Mouse (Mus musculus): ENCODE measurements around the gene Vps37d. TPM values are rescaled to one million over a fixed set of nuclear protein-coding genes. Genes with fewer than 3 reads are reported as not detected.

The Vps37d gene
- polyA plus RNA-seq, 1 experiment = 19.8 TPM

DNA sequence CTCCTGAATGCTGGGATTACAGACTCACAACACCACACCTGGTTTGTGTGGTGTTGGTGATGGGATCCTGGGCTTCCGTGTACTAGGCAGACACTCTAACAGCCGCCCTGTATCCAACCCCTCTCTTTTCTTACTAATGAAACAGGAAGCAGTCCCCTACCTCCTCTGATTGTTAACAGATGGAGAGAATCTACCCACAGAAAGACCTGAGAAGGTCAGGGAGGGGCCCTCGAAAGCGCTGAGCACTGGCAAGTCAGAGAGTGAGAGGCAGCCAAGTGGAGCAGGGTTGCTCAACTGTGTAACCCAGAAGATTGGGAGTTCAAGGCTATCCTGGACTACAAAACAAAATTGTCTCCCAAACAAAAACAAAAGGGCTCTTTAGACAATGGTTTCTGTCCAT, 8.8 kb upstream of the Vps37d start:
- no peak for TF ChIP-seq CTCF (IDR thresholded peaks at IDR 0.05; ENCODE audit: borderline replicate concordance, insufficient read depth, low read depth, low read length)
- TF ChIP-seq POLR2A (IDR thresholded peaks at IDR 0.05; ENCODE audit: borderline replicate concordance, insufficient read depth, low read length) = no peak
- Histone ChIP-seq H3K4me3 (replicated peaks; ENCODE audit: insufficient read depth, low read depth, low read length) (no peak overlapping the region), H3K27me3 (ENCODE audit: control insufficient read depth, insufficient read depth, low read length) (no peaks in the 10 kb centered on the region; the same call in 1 of the 2 replicates), H3K4me1 (ENCODE audit: control insufficient read depth, insufficient read depth, low read length) (no peaks in the 10 kb centered on the region), H3K27ac (ENCODE audit: insufficient read depth, low read length) (no peak overlapping the region)
- 66% methylated on average over 4 of the region's 4 CpGs for WGBS
- DNase-seq = no peak

DNA sequence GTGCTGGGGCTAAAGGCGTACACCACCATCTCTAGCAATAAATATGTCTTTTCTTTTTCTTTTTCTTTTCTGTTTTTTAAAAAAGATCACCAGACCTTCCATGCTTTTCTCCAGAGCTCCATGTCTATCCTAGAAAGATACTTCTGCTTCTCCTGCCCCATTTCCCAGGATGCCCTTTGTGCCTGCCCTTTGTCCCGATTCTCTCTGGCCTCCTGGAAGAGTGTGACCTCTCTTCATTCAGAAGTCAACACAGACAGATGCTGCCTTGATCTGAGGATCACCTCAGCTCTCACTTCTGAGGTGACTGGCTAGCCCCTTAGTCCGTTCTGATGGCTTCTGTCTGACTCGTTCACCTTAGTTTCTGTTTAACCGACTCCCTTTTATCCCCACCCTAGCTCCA, 2.5 kb upstream of the Vps37d start:
- no peak for TF ChIP-seq POLR2A (IDR thresholded peaks at IDR 0.05; ENCODE audit: borderline replicate concordance, insufficient read depth, low read length)
- TF ChIP-seq CTCF (IDR thresholded peaks at IDR 0.05; ENCODE audit: borderline replicate concordance, insufficient read depth, low read depth, low read length) = no peak
- WGBS = 90% methylated on average over 5 of the region's 5 CpGs
- no peak overlapping the region for H3K27ac ChIP-seq (ENCODE audit: insufficient read depth, low read length)
- no peak for DNase-seq
- no peaks in the 10 kb centered on the region for H3K4me1 ChIP-seq (ENCODE audit: control insufficient read depth, insufficient read depth, low read length)
- no peak overlapping the region for H3K4me3 ChIP-seq (replicated peaks; ENCODE audit: insufficient read depth, low read depth, low read length)
- no peaks in the 10 kb centered on the region for H3K27me3 ChIP-seq (ENCODE audit: control insufficient read depth, insufficient read depth, low read length)

DNA sequence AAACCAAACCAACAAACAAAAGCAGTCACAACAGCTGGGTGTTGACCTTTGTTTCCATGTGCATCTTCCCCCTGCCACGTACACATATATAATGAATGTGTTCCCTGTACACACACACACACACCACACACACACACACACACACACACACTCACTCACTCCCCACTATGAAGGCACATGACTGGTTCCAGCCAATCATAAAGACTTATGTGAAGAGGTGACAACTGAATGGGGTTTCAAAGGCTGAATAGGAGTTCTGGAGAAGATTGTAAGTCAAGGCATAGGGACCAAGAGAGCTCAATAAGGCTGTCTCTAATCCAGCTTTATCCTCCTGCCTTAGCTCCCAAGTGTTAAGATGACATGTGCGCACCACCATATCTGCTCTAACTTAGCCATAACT, 1.5 kb upstream of the Vps37d start:
- H3K4me3 ChIP-seq (replicated peaks; ENCODE audit: insufficient read depth, low read depth, low read length) = no peak overlapping the region
- no peak for DNase-seq
- WGBS = 96% methylated on average over 2 of the region's 2 CpGs
- H3K4me1 ChIP-seq (ENCODE audit: control insufficient read depth, insufficient read depth, low read length) = no peaks in the 10 kb centered on the region
- no peak overlapping the region for H3K27ac ChIP-seq (ENCODE audit: insufficient read depth, low read length)
- no peaks in the 10 kb centered on the region for H3K27me3 ChIP-seq (ENCODE audit: control insufficient read depth, insufficient read depth, low read length)
- TF ChIP-seq POLR2A (IDR thresholded peaks at IDR 0.05; ENCODE audit: borderline replicate concordance, insufficient read depth, low read length) = no peak
- no peak for TF ChIP-seq CTCF (IDR thresholded peaks at IDR 0.05; ENCODE audit: borderline replicate concordance, insufficient read depth, low read depth, low read length)

DNA sequence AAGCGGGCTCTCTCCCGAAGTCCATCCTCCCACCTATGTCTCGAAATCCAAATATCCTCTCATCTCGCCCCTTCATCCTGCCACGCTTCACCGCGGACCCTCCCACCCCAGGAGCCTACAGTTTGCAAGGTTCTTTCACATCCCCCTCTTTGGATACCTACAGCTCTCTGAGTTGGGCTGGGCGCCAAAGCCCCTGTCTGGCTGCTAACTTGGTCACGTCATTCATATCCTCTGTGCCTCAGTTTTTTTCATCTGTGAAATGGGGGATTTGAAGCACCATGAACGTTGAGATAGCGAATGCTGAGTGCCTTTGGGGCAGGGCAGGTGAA, 380 bp upstream of the Vps37d start:
- Histone ChIP-seq H3K4me1 (ENCODE audit: control insufficient read depth, insufficient read depth, low read length) (peaks cover 3% of the 10 kb centered on the region; the same call in 1 of the 2 replicates), H3K27me3 (ENCODE audit: control insufficient read depth, insufficient read depth, low read length) (no peaks in the 10 kb centered on the region), H3K4me3 (replicated peaks; ENCODE audit: insufficient read depth, low read depth, low read length) (peak overlapping the region; percentile 50), H3K27ac (ENCODE audit: insufficient read depth, low read length) (no peak overlapping the region)
- no peak for TF ChIP-seq CTCF (IDR thresholded peaks at IDR 0.05; ENCODE audit: borderline replicate concordance, insufficient read depth, low read depth, low read length)
- no peak for TF ChIP-seq POLR2A (IDR thresholded peaks at IDR 0.05; ENCODE audit: borderline replicate concordance, insufficient read depth, low read length)
- DNase-seq = no peak
- WGBS = 1% methylated on average over 11 of the region's 11 CpGs

DNA sequence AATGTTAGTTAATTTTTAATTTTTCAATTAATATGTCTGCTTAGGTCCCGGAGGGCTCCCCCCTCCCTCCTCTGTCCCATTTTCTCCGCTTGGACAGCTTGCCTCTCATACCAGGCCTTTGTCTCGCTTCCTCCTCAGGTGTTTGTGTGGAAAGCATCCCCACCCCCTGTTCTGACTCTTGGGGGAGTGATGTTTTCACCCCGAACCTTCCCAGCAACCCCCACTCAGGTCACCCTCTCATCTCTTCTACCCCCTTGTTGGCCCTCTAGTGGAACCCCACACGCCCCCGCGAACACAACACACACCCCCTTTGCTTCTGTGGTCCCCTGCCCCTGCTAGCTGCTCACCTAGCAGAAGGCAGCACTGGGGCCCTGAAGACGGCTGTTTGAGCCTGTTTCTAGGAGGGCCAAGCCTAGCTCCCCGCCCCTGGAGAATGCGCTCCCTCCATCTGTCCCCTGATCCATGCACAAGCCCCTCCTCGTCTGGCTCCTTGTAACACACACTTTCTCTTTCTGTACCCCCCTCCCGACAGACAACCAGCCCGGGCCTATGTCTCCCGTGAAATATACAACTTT, 1.0 kb downstream of the Vps37d start:
- TF ChIP-seq CTCF (IDR thresholded peaks at IDR 0.05; ENCODE audit: borderline replicate concordance, insufficient read depth, low read depth, low read length) (no peak), POLR2A (IDR thresholded peaks at IDR 0.05; ENCODE audit: borderline replicate concordance, insufficient read depth, low read length) (no peak)
- peaks cover 3% of the 10 kb centered on the region; the same call in 1 of the 2 replicates for H3K4me1 ChIP-seq (ENCODE audit: control insufficient read depth, insufficient read depth, low read length)
- H3K27ac ChIP-seq (ENCODE audit: insufficient read depth, low read length) = no peak overlapping the region
- peak; percentile 40 to 43 for DNase-seq
- peak overlapping the region; percentile 76 for H3K4me3 ChIP-seq (replicated peaks; ENCODE audit: insufficient read depth, low read depth, low read length)
- 4% methylated on average over 14 of the region's 14 CpGs for WGBS
- no peaks in the 10 kb centered on the region for H3K27me3 ChIP-seq (ENCODE audit: control insufficient read depth, insufficient read depth, low read length)

DNA sequence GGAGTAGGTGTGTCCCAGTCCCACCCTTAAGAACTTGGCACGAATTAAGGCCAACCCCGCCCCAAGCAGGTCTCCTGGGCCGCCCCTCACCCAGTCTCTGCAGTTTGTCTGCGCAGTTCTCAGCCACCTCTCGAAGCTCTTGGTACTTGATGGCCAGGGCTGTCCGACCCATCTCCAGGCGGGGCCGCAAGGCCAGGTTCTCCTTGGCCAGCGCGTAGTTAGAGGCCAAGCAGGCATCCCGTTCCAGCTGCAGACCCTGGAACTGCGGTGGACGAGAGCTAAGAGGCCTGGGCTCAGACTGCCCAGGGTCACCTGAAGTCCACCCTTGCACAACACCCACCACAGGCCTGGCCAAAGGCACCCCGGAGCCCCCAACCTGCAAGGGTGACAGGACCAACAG, 1.7 kb downstream of the Vps37d start:
- Histone ChIP-seq H3K4me1 (ENCODE audit: control insufficient read depth, insufficient read depth, low read length) (peaks cover 3% of the 10 kb centered on the region; the same call in 1 of the 2 replicates), H3K4me3 (replicated peaks; ENCODE audit: insufficient read depth, low read depth, low read length) (no peak overlapping the region), H3K27ac (ENCODE audit: insufficient read depth, low read length) (no peak overlapping the region), H3K27me3 (ENCODE audit: control insufficient read depth, insufficient read depth, low read length) (no peaks in the 10 kb centered on the region)
- DNase-seq = peak in 1 of 2 experiments; percentile 28
- TF ChIP-seq POLR2A (IDR thresholded peaks at IDR 0.05; ENCODE audit: borderline replicate concordance, insufficient read depth, low read length) = no peak
- TF ChIP-seq CTCF (IDR thresholded peaks at IDR 0.05; ENCODE audit: borderline replicate concordance, insufficient read depth, low read depth, low read length) = no peak
- WGBS = 85% methylated on average over 14 of the region's 14 CpGs

DNA sequence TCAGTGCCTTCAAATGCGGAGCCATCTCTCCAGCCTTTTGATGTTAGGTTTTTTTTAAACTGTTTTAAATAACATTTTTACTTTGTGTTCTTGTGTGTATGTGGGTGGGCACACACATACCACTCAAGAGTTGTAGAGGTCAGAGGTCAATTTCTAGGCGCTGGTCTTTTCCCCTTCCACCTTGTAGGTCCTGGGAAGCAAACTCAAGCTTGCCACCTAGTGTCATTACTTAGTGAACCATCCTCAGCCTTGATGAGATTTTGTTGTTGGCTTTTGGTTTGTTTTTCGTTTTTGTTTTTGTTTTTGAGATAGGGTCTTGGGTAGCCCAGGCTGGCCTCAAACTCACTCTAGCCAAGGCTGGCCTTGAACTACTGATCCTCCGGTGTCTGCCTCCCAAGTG, 2.4 kb downstream of the Vps37d start:
- Histone ChIP-seq H3K4me3 (replicated peaks; ENCODE audit: insufficient read depth, low read depth, low read length) (no peak overlapping the region), H3K27me3 (ENCODE audit: control insufficient read depth, insufficient read depth, low read length) (no peaks in the 10 kb centered on the region), H3K4me1 (ENCODE audit: control insufficient read depth, insufficient read depth, low read length) (peaks cover 3% of the 10 kb centered on the region; the same call in 1 of the 2 replicates), H3K27ac (ENCODE audit: insufficient read depth, low read length) (no peak overlapping the region)
- TF ChIP-seq POLR2A (IDR thresholded peaks at IDR 0.05; ENCODE audit: borderline replicate concordance, insufficient read depth, low read length) (no peak), CTCF (IDR thresholded peaks at IDR 0.05; ENCODE audit: borderline replicate concordance, insufficient read depth, low read depth, low read length) (no peak)
- DNase-seq = no peak
- 63% methylated on average over 4 of the region's 4 CpGs for WGBS

DNA sequence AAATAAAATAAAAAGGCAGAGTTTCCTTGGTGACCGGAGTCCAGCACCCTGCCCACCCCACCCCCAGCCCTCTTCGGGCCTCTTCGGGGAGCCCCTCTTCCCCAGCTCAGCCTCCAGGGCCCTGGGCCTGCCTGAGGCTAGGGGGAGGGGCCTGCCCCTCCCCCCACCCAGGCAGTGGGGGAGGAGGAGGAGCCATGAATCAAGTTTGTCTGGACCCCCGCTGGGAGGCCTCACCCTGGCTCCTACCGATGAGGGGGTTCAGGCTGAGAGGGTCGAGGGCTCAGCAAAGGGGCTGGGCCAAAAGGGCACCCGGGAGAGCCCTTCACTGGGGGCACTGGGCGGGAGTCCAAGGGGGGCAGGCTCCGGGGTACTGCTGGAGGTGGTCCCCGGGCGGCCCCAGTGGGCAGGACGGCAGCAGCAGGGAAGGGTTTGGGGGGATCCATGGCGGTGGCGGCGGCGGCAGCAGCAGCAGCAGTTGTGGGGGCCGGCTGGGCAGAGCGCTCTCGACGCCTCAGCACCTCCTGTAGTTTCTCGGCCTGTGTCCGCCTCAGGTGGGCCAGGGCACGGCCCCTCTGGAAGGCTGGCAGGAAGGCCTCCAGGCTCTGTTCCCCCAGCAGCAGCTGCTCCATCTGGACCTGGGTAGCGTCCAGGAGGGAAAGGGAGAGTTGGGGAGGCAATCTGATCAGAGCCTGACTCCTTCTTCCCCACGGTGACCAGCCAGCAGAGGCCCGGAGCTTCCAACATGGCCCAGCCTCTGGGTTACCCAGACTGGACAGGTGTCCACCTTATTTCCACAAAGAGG, 4.5 kb downstream of the Vps37d start:
- TF ChIP-seq CTCF (IDR thresholded peaks at IDR 0.05; ENCODE audit: borderline replicate concordance, insufficient read depth, low read depth, low read length) = no peak
- TF ChIP-seq POLR2A (IDR thresholded peaks at IDR 0.05; ENCODE audit: borderline replicate concordance, insufficient read depth, low read length) = no peak
- Histone ChIP-seq H3K4me3 (replicated peaks; ENCODE audit: insufficient read depth, low read depth, low read length) (no peak overlapping the region), H3K4me1 (ENCODE audit: control insufficient read depth, insufficient read depth, low read length) (peaks cover 3% of the 10 kb centered on the region; the same call in 1 of the 2 replicates), H3K27me3 (ENCODE audit: control insufficient read depth, insufficient read depth, low read length) (no peaks in the 10 kb centered on the region), H3K27ac (ENCODE audit: insufficient read depth, low read length) (no peak overlapping the region)
- DNase-seq = peak in 1 of 2 experiments; percentile 22
- WGBS = 21% methylated on average over 26 of the region's 26 CpGs

Data from cerebellum, adult 2 months (tissue).